Mouse (Mus musculus) liver, embryonic 14.5 days (tissue): ENCODE measurements around the gene March5. TPM values are rescaled to one million over a fixed set of nuclear protein-coding genes. Genes with fewer than 3 reads are reported as not detected.
"Not testable (repeated sequence)": the region's sequence is repeated elsewhere in the genome, so short reads cannot be mapped to it uniquely, and the experiment has no call there.

ENCODE experiments used
- ATAC-seq: fragments of 200-750 bp; cut with Nextera tagmentation; 2 replicates; pipeline ENCODE4 v1.8.0; 2017; ENCODE audit warnings: moderate number of reproducible peaks, mild to moderate bottlenecking, moderate library complexity; ENCODE audit not compliant: insufficient read depth
- DNase-seq, 3 experiments: peaks; one replicate each; pipeline ENCODE4 v3.0.0-alpha.2; 2012 to 2013; ENCODE audit warnings: low read depth in 3 of 3, low spot score in 3 of 3
- H3K27ac ChIP-seq: fragments of 300-500 bp; sonication (generic); 2 replicates; pipeline ENCODE4 v1.5.1; 2014; ENCODE audit warnings: moderate library complexity, mild to moderate bottlenecking, control low read depth, inconsistent platforms
- H3K27me3 ChIP-seq: fragments of 300-500 bp; sonication (generic); 2 replicates; pipeline ENCODE4 v1.6.1; 2014; ENCODE audit warnings: mild to moderate bottlenecking, low read length, moderate library complexity; ENCODE audit not compliant: control insufficient read depth, insufficient read depth
- H3K36me3 ChIP-seq: fragments of 300-500 bp; sonication (generic); replicated peaks from 2 replicates; pipeline ENCODE4 v1.6.1; 2014; ENCODE audit warnings: low read depth; ENCODE audit not compliant: control insufficient read depth, insufficient read depth
- H3K4me1 ChIP-seq, 2 experiments: fragments of 200-500 bp in 1 of 2; fragments of 300-500 bp in 1 of 2; sonication (generic) in 1 of 2; replicated peaks; 2 replicates each; pipeline ENCODE4 v1.6.1; 2012 to 2014; ENCODE audit warnings: antibody characterized with exemption in 1 of 2, inconsistent platforms in 1 of 2, low read length in 1 of 2; ENCODE audit not compliant: control insufficient read depth in 2 of 2, insufficient read depth in 2 of 2
- H3K4me2 ChIP-seq: fragments of 300-500 bp; sonication (generic); 2 replicates; pipeline ENCODE4 v1.6.1; 2014; ENCODE audit warnings: low read depth, mild to moderate bottlenecking, control low read depth, moderate library complexity
- H3K4me3 ChIP-seq, 2 experiments: fragments of 200-500 bp in 1 of 2; fragments of 300-500 bp in 1 of 2; sonication (generic) in 1 of 2; 2 replicates each; pipeline ENCODE4 v1.5.1; 2012 to 2014; ENCODE audit warnings: low read depth in 2 of 2, low read length in 2 of 2, mild to moderate bottlenecking in 2 of 2, control low read depth in 1 of 2, inconsistent platforms in 1 of 2, moderate library complexity in 1 of 2; ENCODE audit not compliant: insufficient read depth in 1 of 2
- H3K9ac ChIP-seq: fragments of 300-500 bp; sonication (generic); replicated peaks from 2 replicates; pipeline ENCODE4 v1.6.1; 2014; ENCODE audit warnings: mild to moderate bottlenecking, control low read depth, moderate library complexity
- H3K9me3 ChIP-seq: fragments of 300-500 bp; sonication (generic); 2 replicates; pipeline ENCODE4 v1.6.1; 2016; ENCODE audit warnings: low read length, mixed read lengths; ENCODE audit not compliant: control insufficient read depth
- CTCF ChIP-seq: IDR thresholded peaks from 2 replicates; pipeline ENCODE4 v1.5.1; 2016; ENCODE audit warnings: antibody characterized with exemption, low read depth, control low read depth
- EP300 ChIP-seq: IDR thresholded peaks from 2 replicates; pipeline ENCODE4 v1.6.1; 2016; ENCODE audit warnings: antibody characterized with exemption, low read depth
- WGBS: fragments of 180-500 bp; shearing (Covaris S2); extraction: QIAGEN DNeasy Blood & Tissue Kit; methylation state at CpG from one replicate; pipeline ENCODE4 v1.1.7; 2014; ENCODE audit not compliant: insufficient replicate concordance; 5-methylcytosine and 5-hydroxymethylcytosine counted together
- polyA plus RNA-seq, 2 experiments: library from polyadenylated mRNA; depleted of rRNA in 1 of 2; stranded (reverse) in 1 of 2; unstranded in 1 of 2; fragments of >200 nt; fragmentation: Nextera tagmentation in 1 of 2; extraction: Ambion mirVana in 1 of 2; gene quantifications; 2 replicates each; pipeline versions ENCODE4 v1.2.1 to v1.2.3; 2012 to 2014

Gene March5
- polyA plus RNA-seq, 2 experiments = 69.6 to 145 TPM

DNA sequence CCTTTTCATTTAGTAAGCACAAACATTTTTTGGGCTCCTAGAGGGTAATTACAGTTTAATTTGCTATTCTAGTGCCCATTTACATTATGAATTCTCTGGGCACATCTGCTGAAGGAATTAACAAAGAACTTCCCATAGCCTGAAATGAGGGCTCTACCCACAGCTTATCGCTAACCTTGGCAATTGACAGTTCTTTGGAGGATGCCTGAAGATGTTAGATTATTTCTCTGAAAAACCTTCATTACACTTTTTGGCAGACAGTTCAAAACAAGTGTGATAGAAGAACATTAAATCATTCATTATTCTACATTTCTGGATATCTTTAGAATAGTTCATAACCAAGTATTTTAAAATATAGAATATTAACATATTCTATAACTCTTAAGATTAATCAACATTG, 4.0 kb upstream of the March5 start:
- ATAC-seq = no peak
- peaks cover 34 to 36% of the 10 kb centered on the region in 2 experiments for H3K4me1 ChIP-seq
- H3K9me3 ChIP-seq = no peaks in the 10 kb centered on the region
- no peak for DNase-seq
- 35% methylated on average over 1 of the region's 1 CpGs for WGBS
- H3K9ac ChIP-seq = no peak overlapping the region
- H3K4me3 ChIP-seq = no peak overlapping the region
- H3K36me3 ChIP-seq = no peaks in the 10 kb centered on the region
- no peaks in the 10 kb centered on the region for H3K27me3 ChIP-seq
- no peak for TF ChIP-seq CTCF
- TF ChIP-seq EP300 = peak; percentile 70
- H3K27ac ChIP-seq = peak overlapping the region; percentile 13; the same call in 1 of the 2 replicates
- peak overlapping the region; percentile 5; the same call in 1 of the 2 replicates for H3K4me2 ChIP-seq

DNA sequence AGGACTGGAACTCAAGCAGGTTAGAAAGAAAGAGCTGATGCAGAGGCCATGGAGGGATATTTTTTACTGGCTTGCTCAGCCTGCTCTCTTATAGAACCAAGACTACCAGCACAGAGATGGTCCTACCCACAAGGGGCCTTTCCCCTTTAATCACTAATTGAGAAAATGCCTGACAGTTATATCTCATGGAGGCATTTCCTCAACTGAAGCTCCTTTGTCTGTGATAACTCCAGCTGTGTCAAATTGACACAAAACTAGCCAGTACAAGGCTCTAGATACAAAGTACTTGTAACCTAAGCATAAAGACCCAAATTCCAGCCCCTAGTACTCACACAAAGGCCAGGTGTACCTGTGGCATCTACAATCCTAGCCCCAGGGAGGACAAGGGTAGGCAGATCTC, 2.2 kb upstream of the March5 start:
- not testable (repeated sequence) for DNase-seq, H3K27me3 ChIP-seq, ATAC-seq, H3K36me3 ChIP-seq, H3K9me3 ChIP-seq
- Histone ChIP-seq H3K27ac (peak overlapping the region; percentile 90), H3K4me3 (peak overlapping the region; percentile 11 to 100; a peak in 2 of 4 replicates), H3K4me2 (peak overlapping the region; percentile 88), H3K4me1 (peaks cover 35 to 37% of the 10 kb centered on the region in 2 experiments), H3K9ac (peak overlapping the region; percentile 64)
- TF ChIP-seq EP300 = peak; percentile 59

DNA sequence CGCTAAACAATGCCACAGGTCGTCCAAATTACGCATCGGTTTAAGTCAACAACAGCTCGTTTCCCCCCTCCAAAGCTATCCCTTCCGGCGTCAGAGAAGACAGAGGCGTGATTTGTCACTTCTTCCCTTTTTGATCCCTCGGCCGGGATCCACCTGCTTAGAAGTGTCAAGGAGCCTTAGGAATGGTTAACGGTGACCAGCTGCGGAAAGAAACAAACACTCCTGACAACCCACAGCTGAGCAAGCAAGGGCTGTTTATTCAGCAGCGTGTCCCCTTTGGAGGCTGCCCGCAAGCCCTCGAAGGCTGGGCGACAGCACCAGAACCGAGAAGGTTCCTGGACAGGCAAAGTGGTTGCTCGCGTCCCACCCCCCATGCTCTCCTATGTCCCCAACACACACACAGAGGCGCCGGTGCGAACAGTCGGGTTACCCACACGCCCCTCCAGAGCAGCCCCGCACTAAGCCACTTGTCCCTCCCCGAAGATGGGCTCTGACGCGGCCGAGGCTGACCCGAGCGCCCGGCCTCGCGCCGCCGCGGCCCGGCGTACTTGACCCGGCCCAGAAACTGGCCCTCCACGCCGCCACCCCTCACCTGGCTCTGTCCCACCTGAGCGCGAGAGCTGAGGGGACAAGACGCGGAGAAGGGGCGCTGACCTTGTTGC, 571 bp upstream of the March5 start:
- Histone ChIP-seq H3K9ac (peak overlapping the region; percentile 100), H3K27me3 (no peaks in the 10 kb centered on the region), H3K4me2 (peak overlapping the region; percentile 88), H3K27ac (peak overlapping the region; percentile 89), H3K36me3 (peaks cover 19% of the 10 kb centered on the region), H3K9me3 (no peaks in the 10 kb centered on the region), H3K4me3 (peak overlapping the region; percentile 99 to 100), H3K4me1 (peaks cover 38 to 43% of the 10 kb centered on the region in 2 experiments)
- ATAC-seq (peak; percentile 61), DNase-seq (no peak)
- WGBS = under 1% methylated on average over 47 of the region's 47 CpGs
- no peak for TF ChIP-seq EP300
- TF ChIP-seq CTCF = no peak

DNA sequence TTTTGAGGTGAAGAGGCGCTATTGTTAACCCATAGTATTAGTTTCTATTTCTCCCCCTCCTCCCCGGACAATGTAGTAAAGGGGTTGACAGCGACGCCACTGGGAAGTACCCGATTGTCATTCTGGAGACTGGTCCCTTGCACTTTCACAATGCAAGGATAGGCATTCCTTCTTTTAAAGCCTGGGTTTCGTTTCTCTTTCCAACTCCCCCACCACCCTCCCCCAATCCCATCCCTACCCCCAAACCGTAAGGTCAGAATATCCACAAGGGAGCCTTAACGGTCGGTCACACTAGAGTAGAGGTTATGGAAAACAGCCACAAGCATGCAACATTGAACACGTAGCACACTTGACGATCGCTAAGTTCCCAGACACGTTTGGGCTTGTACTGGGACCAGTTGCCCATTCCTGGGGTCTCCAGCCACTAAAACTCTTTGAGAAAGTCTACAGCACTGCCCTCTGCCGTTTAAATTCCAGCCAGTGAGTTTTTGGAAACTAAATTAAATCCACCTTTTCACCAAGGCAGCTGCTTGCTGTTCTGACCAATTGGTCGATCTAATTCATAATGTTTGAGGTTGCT, 923 bp downstream of the March5 start, which contains the start of gene Cpeb3:
Cpeb3 (minus strand) TSS at position 426 of the 580 bp plus-strand sequence.
- Histone ChIP-seq H3K27me3 (no peaks in the 10 kb centered on the region), H3K4me2 (peak within 1 kb of the TSS; percentile 88), H3K4me3 (peak within 1 kb of the TSS; percentile 99 to 100), H3K9ac (peak within 1 kb of the TSS; percentile 100), H3K36me3 (peaks cover 33% of the 10 kb centered on the region), H3K9me3 (no peaks in the 10 kb centered on the region), H3K27ac (peak within 1 kb of the TSS; percentile 89), H3K4me1 (peaks cover 29 to 34% of the 10 kb centered on the region in 2 experiments)
- no peak for ATAC-seq
- under 1% methylated on average over 15 of the region's 15 CpGs for WGBS
- TF ChIP-seq EP300 (no peak), CTCF (peak; percentile 46)
- no peak for DNase-seq

DNA sequence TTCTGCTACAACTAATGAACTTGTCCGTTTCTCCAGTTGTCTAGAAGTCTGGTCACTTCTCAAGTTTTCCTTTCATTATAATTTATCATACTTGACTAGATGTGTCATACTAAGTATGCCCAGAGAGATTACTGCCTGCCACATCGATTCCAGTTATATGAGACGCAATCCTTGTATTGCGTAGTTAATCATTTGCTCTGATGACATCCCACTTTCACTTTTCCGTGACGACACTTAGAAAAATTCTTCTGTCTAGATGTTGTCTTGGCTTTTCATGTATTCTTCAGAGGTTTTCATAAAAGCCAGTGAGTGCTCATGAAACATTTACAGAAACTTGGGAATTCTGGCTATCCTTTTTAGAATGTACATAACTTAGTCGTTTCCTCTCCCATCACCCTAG, 1.6 kb downstream of the March5 start:
- H3K27ac ChIP-seq = peak overlapping the region; percentile 89
- peaks cover 38% of the 10 kb centered on the region for H3K36me3 ChIP-seq
- WGBS = 62% methylated on average over 7 of the region's 7 CpGs
- H3K27me3 ChIP-seq = no peaks in the 10 kb centered on the region
- peaks cover 25 to 31% of the 10 kb centered on the region in 2 experiments for H3K4me1 ChIP-seq
- no peak for TF ChIP-seq EP300
- TF ChIP-seq CTCF = no peak
- H3K9ac ChIP-seq = peak overlapping the region; percentile 100
- ATAC-seq = no peak
- DNase-seq = no peak
- H3K4me3 ChIP-seq = peak overlapping the region; percentile 99 to 100
- no peaks in the 10 kb centered on the region for H3K9me3 ChIP-seq
- H3K4me2 ChIP-seq = peak overlapping the region; percentile 79
